In genomic region chr8:71602666-71603334, GRCm38 (mm10) we compare ENCODE assay signal across 9 mouse cellular contexts. TPM values are rescaled to one million over a fixed set of nuclear protein-coding genes. Genes with fewer than 3 reads are reported as not detected.
A peak's percentile ranks its signal among the peaks of the same experiment; 100 is the strongest.
DNase-seq lines count a peak whose midpoint lies in the region; ATAC-seq lines count a peak whose summit lies in the region.
"Had no signal": no experiment of that assay in that cellular context is flagged by ENCODE, and none has a peak within 500 bp of the region (broad histone marks: within the 10 kb centered on the region; RNA-seq: fewer than 3 reads in every experiment).

No protein-coding gene starts in this region.

- H3K4me2 ChIP-seq in forebrain, embryonic 12.5 days: peak overlapping the region; percentile 52

- 1% methylated on average over 32 of the region's 32 CpGs for WGBS in forebrain, embryonic 12.5 days
- under 1% methylated on average over 32 of the region's 32 CpGs for WGBS in limb, embryonic 10.5 days

- intact Hi-C loops in heart, postnatal 25 days (cut with DNase I): no loop called here

- H3K9ac ChIP-seq in forebrain, embryonic 12.5 days: 0 out of 2 replicates have a peak overlapping the region, but pooled peaks have one; percentile 22

- peak overlapping the region; percentile 32 for H3K4me3 ChIP-seq in forebrain, embryonic 12.5 days (replicated peaks)
- peak overlapping the region; percentile 50 for H3K4me3 ChIP-seq in limb, embryonic 10.5 days

- DNase-seq in right cerebral cortex, adult 18-20 months: peak; percentile 53
- no peak for DNase-seq in right cerebral cortex, postnatal 36 days (ENCODE audit: low spot score in 2 of 2)
- peak; percentile 61 for DNase-seq in heart, postnatal 25 days (ENCODE audit: low spot score)
- DNase-seq in limb, embryonic 10.5 days (ENCODE audit: low spot score): peak; percentile 84
- DNase-seq in mesoderm, embryonic 11.5 days (ENCODE audit: low read depth, low spot score): peak; percentile 72
- peak; percentile 35 for DNase-seq in telencephalon, adult 2 months (ENCODE audit: low read depth, low spot score)

- peaks cover 56% of the 10 kb centered on the region for H3K27me3 ChIP-seq in forebrain, embryonic 12.5 days
- peaks cover 64% of the 10 kb centered on the region for H3K27me3 ChIP-seq in limb, embryonic 10.5 days (ENCODE audit: low read depth, poor library complexity, severe bottlenecking)

- H3K9me3 ChIP-seq in forebrain, embryonic 12.5 days: no peaks in the 10 kb centered on the region
- no peaks in the 10 kb centered on the region for H3K9me3 ChIP-seq in limb, embryonic 10.5 days (replicated peaks)

- peak; percentile 65 for ATAC-seq in forebrain, embryonic 12.5 days (ENCODE audit: low FRiP score)
- ATAC-seq in inflammation-experienced regulatory T-cells, adult 6 months: no peak

- no peak overlapping the region for H3K27ac ChIP-seq in forebrain, embryonic 12.5 days
- H3K27ac ChIP-seq in limb, embryonic 10.5 days: peak overlapping the region; percentile 73
- H3K27ac ChIP-seq: macrophage had no signal

- H3K4me1 ChIP-seq in forebrain, embryonic 12.5 days: peaks cover 13% of the 10 kb centered on the region
- H3K4me1 ChIP-seq in limb, embryonic 10.5 days: peaks cover 23% of the 10 kb centered on the region

- H3K36me3 ChIP-seq in forebrain, embryonic 12.5 days (replicated peaks): peaks cover 3% of the 10 kb centered on the region; the same call in 1 of the 2 replicates
- 0 out of 2 replicates have a peak, but pooled peaks cover 3% of the 10 kb centered on the region for H3K36me3 ChIP-seq in limb, embryonic 10.5 days

RNA-seq across cellular contexts. Expression of gene Fam129c, which starts 5.4 kb away (rescaled TPM):
- polyA plus RNA-seq in forebrain, embryonic 12.5 days (2016; fragmentation: Nextera tagmentation; extraction: Ambion mirVana): 4.3 and 5.6 TPM in 2 replicates
- total RNA-seq in heart, postnatal 25 days (2021): 1 to 10 TPM in 1 of 2 experiments, under 1 TPM in 1; 0.81 to 1.5 TPM
- 2.8 and 4.0 TPM in 2 replicates for polyA plus RNA-seq in limb, embryonic 10.5 days (2016; fragmentation: Nextera tagmentation; extraction: Ambion mirVana)
- polyA plus RNA-seq in inflammation-experienced regulatory T-cells, adult 6 months (2017; shearing (Covaris generic)): 1 to 10 TPM; 1.5 to 2.0 (median 1.7) TPM

RNA-seq across cellular contexts. Expression of gene Colgalt1, which starts 8.0 kb away (rescaled TPM):
- 42.7 TPM in 2 replicates for polyA plus RNA-seq in forebrain, embryonic 12.5 days (2016; fragmentation: Nextera tagmentation; extraction: Ambion mirVana)
- total RNA-seq in heart, postnatal 25 days (2021): 10 to 100 TPM; 41.3 to 43.1 TPM
- 49.0 and 53.6 TPM in 2 replicates for polyA plus RNA-seq in limb, embryonic 10.5 days (2016; fragmentation: Nextera tagmentation; extraction: Ambion mirVana)
- 10 to 100 TPM in 2 of 3 experiments, 1 to 10 TPM in 1; 8.7 to 14.8 (median 13.6) TPM for polyA plus RNA-seq in inflammation-experienced regulatory T-cells, adult 6 months (2017; shearing (Covaris generic))

RNA-seq across cellular contexts. Expression of gene Pgls, which starts 10.8 kb away (rescaled TPM):
- polyA plus RNA-seq in forebrain, embryonic 12.5 days (2016; fragmentation: Nextera tagmentation; extraction: Ambion mirVana): 199 and 208 TPM in 2 replicates
- 10 to 100 TPM; 68.1 to 75.9 TPM for total RNA-seq in heart, postnatal 25 days (2021)
- 241 and 263 TPM in 2 replicates for polyA plus RNA-seq in limb, embryonic 10.5 days (2016; fragmentation: Nextera tagmentation; extraction: Ambion mirVana)
- polyA plus RNA-seq in inflammation-experienced regulatory T-cells, adult 6 months (2017; shearing (Covaris generic)): 10 to 100 TPM; 52.1 to 61.7 (median 60.1) TPM

RNA-seq across cellular contexts. Expression of gene Slc27a1, which starts 34.1 kb away (rescaled TPM):
- 44.6 and 45.2 TPM in 2 replicates for polyA plus RNA-seq in forebrain, embryonic 12.5 days (2016; fragmentation: Nextera tagmentation; extraction: Ambion mirVana)
- 100 to 1,000 TPM; 140 to 143 TPM for total RNA-seq in heart, postnatal 25 days (2021)
- 21.3 and 28.8 TPM in 2 replicates for polyA plus RNA-seq in limb, embryonic 10.5 days (2016; fragmentation: Nextera tagmentation; extraction: Ambion mirVana)
- 1 to 10 TPM; 4.5 to 8.6 (median 5.8) TPM for polyA plus RNA-seq in inflammation-experienced regulatory T-cells, adult 6 months (2017; shearing (Covaris generic))

RNA-seq across cellular contexts. Expression of gene Nxnl1, which starts 36.4 kb away (rescaled TPM):
- not detected in 2 replicates for polyA plus RNA-seq in forebrain, embryonic 12.5 days (2016; fragmentation: Nextera tagmentation; extraction: Ambion mirVana)
- total RNA-seq in heart, postnatal 25 days (2021): under 1 TPM; 0.14 to 0.31 TPM
- polyA plus RNA-seq in limb, embryonic 10.5 days (2016; fragmentation: Nextera tagmentation; extraction: Ambion mirVana): not detected in 2 replicates
- under 1 TPM in 1 of 3 experiments, not detected in 2; 0.13 TPM for polyA plus RNA-seq in inflammation-experienced regulatory T-cells, adult 6 months (2017; shearing (Covaris generic))
- polyA plus RNA-seq: macrophage had no signal

Comparison
In these comparisons a context has a peak if more than half of its experiments do, and no peak if none do; other contexts are left out.
1. DNase-seq: peak in right cerebral cortex, adult 18-20 months (single experiment), heart, postnatal 25 days (single experiment), limb, embryonic 10.5 days (single experiment), mesoderm, embryonic 11.5 days (single experiment) and telencephalon, adult 2 months (single experiment); none in right cerebral cortex, postnatal 36 days (0 of 2).